Mouse (Mus musculus) CH12.LX (cell line): ENCODE measurements around the gene Dcdc2a. TPM values are rescaled to one million over a fixed set of nuclear protein-coding genes. Genes with fewer than 3 reads are reported as not detected.

Experiments
- DNase-seq: peaks from one replicate; pipeline ENCODE4 v3.0.0-alpha.2; 2013; ENCODE audit errors: extremely low read depth
- H3K27ac ChIP-seq: 2 replicates; pipeline ENCODE4 v1.5.1; 2012; ENCODE audit warnings: low read depth, mild to moderate bottlenecking, control low read depth, moderate library complexity; ENCODE audit not compliant: insufficient read depth
- H3K27me3 ChIP-seq: replicated peaks from 2 replicates; pipeline ENCODE3; 2012; ENCODE audit warnings: inconsistent platforms
- H3K36me3 ChIP-seq, 2 experiments: replicated peaks in 1 of 2; 2 replicates each; pipeline versions ENCODE3 to v1.6.1; 2012; ENCODE audit warnings: inconsistent platforms in 1 of 2, low read length in 1 of 2, mild to moderate bottlenecking in 1 of 2, mixed read lengths in 1 of 2, moderate library complexity in 1 of 2; ENCODE audit not compliant: control insufficient read depth in 1 of 2, insufficient read depth in 1 of 2
- H3K4me1 ChIP-seq, 2 experiments: 2 replicates each; pipeline ENCODE4 v1.6.1; 2012; ENCODE audit warnings: inconsistent platforms in 1 of 2, moderate library complexity in 1 of 2; ENCODE audit not compliant: insufficient read depth in 2 of 2, control insufficient read depth in 1 of 2
- H3K4me2 ChIP-seq: 2 replicates; pipeline ENCODE4 v1.6.1; 2012; ENCODE audit warnings: low read depth, mild to moderate bottlenecking, control low read depth; ENCODE audit not compliant: poor library complexity, insufficient read depth, severe bottlenecking
- H3K4me3 ChIP-seq, 3 experiments: fragments of 150-350 bp in 1 of 3; sonication (generic) in 1 of 3; replicated peaks in 1 of 3; 2 replicates each; pipeline versions ENCODE3 to v1.5.1; 2011 to 2012; ENCODE audit warnings: low read depth in 2 of 3, low read length in 2 of 3, mild to moderate bottlenecking in 2 of 3, moderate library complexity in 2 of 3, control low read depth in 1 of 3, improper control_type of control experiment in 1 of 3, inconsistent platforms in 1 of 3, mixed read lengths in 1 of 3; ENCODE audit not compliant: poor library complexity in 1 of 3
- H3K79me2 ChIP-seq: replicated peaks from 2 replicates; pipeline ENCODE4 v1.6.1; 2012; ENCODE audit warnings: mild to moderate bottlenecking, moderate library complexity; ENCODE audit not compliant: control insufficient read depth, poor library complexity, insufficient read depth, severe bottlenecking; ENCODE audit errors: extremely low read depth
- H3K9ac ChIP-seq: 2 replicates; pipeline ENCODE4 v1.6.1; 2012; ENCODE audit warnings: low read depth, mild to moderate bottlenecking, control low read depth, moderate library complexity; ENCODE audit not compliant: insufficient read depth
- H3K9me3 ChIP-seq: replicated peaks from 2 replicates; pipeline ENCODE3; 2012; ENCODE audit warnings: low read length, inconsistent platforms, mixed read lengths
- BHLHE40 ChIP-seq: IDR thresholded peaks from 2 replicates; pipeline ENCODE4 v1.6.1; 2011; ENCODE audit warnings: mild to moderate bottlenecking, low read depth, low read length, improper control_type of control experiment
- CHD2 ChIP-seq: IDR thresholded peaks from 2 replicates; pipeline ENCODE4 v1.6.1; 2011; ENCODE audit warnings: low read length, improper control_type of control experiment
- EP300 ChIP-seq: IDR thresholded peaks from 2 replicates; pipeline ENCODE4 v1.6.1; 2011; ENCODE audit warnings: low read length, improper control_type of control experiment
- ETS1 ChIP-seq: conservative IDR thresholded peaks from 2 replicates; pipeline ENCODE4 v1.6.1; 2012; ENCODE audit warnings: low read depth, mild to moderate bottlenecking, inconsistent platforms, low read length, improper control_type of control experiment, moderate library complexity
- HCFC1 ChIP-seq: IDR thresholded peaks from 2 replicates; pipeline ENCODE4 v1.6.1; 2012; ENCODE audit warnings: low read depth, mild to moderate bottlenecking, inconsistent platforms, low read length, improper control_type of control experiment
- JUN ChIP-seq: IDR thresholded peaks from 2 replicates; pipeline ENCODE4 v1.6.1; 2011; ENCODE audit warnings: low read depth, mild to moderate bottlenecking, low read length, improper control_type of control experiment, moderate library complexity; ENCODE audit not compliant: insufficient read depth
- PAX5 ChIP-seq: IDR thresholded peaks from 2 replicates; pipeline ENCODE4 v1.6.1; 2012; ENCODE audit warnings: low read length, inconsistent platforms, mixed read lengths
- RCOR1 ChIP-seq: conservative IDR thresholded peaks from 2 replicates; pipeline ENCODE4 v1.6.1; 2012; ENCODE audit warnings: low read depth, mild to moderate bottlenecking, inconsistent platforms, low read length, improper control_type of control experiment
- SMC3 ChIP-seq: IDR thresholded peaks from 2 replicates; pipeline ENCODE4 v1.6.1; 2011; ENCODE audit warnings: low read depth, low read length, improper control_type of control experiment
- TBP ChIP-seq: conservative IDR thresholded peaks from 2 replicates; pipeline ENCODE4 v1.6.1; 2011; ENCODE audit warnings: low read depth, low read length, improper control_type of control experiment
- USF1 ChIP-seq: IDR thresholded peaks from 2 replicates; pipeline ENCODE4 v1.6.1; 2014; ENCODE audit warnings: low read depth, mild to moderate bottlenecking, inconsistent platforms, low read length, improper control_type of control experiment
- USF2 ChIP-seq: conservative IDR thresholded peaks from 2 replicates; pipeline ENCODE4 v1.6.1; 2011; ENCODE audit warnings: low read depth, low read length, improper control_type of control experiment
- dilution Hi-C: fragments of 300-500 bp; cut with MboI; formaldehyde crosslinking; loops from 2 replicates; pipeline ENCODE4 v1.14.3; 2020; ENCODE audit warnings: low sequenced_read_pairs; ENCODE audit not compliant: extremely low pct_unique_long_range_greater_than_20kb, extremely low pct_ligation_motif_present
- in situ Hi-C: fragments of 300-500 bp; cut with MboI; formaldehyde crosslinking; loops from 3 replicates; pipeline ENCODE4 v1.14.3; 2019; ENCODE audit warnings: low sequenced_read_pairs, low pct_ligation_motif_present, low pct_unique_long_range_greater_than_20kb, mixed read lengths
- polyA plus RNA-seq: library from polyadenylated mRNA; unstranded; fragments of >175 nt; gene quantifications from 2 replicates; pipeline ENCODE4 v1.2.1, GENCODE M21; 2012; ENCODE audit warnings: low read depth; ENCODE audit not compliant: insufficient read length
- total RNA-seq, 2 experiments: library from RNA; depleted of rRNA; stranded (reverse); fragments of 300-350 nt in 1 of 2; fragments of >200 nt in 1 of 2; gene quantifications; 2 replicates each; pipeline ENCODE4 v1.2.3; 2012 to 2014

Dcdc2a gene
- total and polyA plus RNA-seq, 3 experiments, result not detected

- H3K4me3 ChIP-seq, result no peak overlapping the region
- H3K79me2 ChIP-seq, result no peaks in the 10 kb centered on the region
- DNase-seq, result no peak
- no peak overlapping the region for H3K4me2 ChIP-seq
- H3K4me1 ChIP-seq, result peaks cover 0 to 3% of the 10 kb centered on the region in 2 experiments; a peak in 1 of 4 replicates
- no peak overlapping the region for H3K9ac ChIP-seq
- TF ChIP-seq JUN, result no peak
- TF ChIP-seq CHD2, result no peak
- no peak for TF ChIP-seq EP300
- TF ChIP-seq SMC3, result no peak
- TF ChIP-seq TBP, result no peak
- no peak for TF ChIP-seq USF2
- TF ChIP-seq ETS1, result no peak
- no peaks in the 10 kb centered on the region for H3K27me3 ChIP-seq
- H3K36me3 ChIP-seq, result no peaks in the 10 kb centered on the region
- dilution Hi-C loops (no loop called here), in situ Hi-C loops (no loop called here)
- H3K9me3 ChIP-seq, result no peaks in the 10 kb centered on the region
- H3K27ac ChIP-seq, result no peak overlapping the region
These were observed 52.5 kb downstream of the Dcdc2a start for GRCm38 (mm10) chr13:25108353-25108752.

- in situ Hi-C loops, result no loop called here
- no peak for DNase-seq
- TF ChIP-seq PAX5 (no peak), USF1 (peak; percentile 63), USF2 (peak; percentile 61), BHLHE40 (peak; percentile 30; the same call in 1 of the 2 replicates)
- dilution Hi-C loops, result no loop called here
- H3K79me2 ChIP-seq, result no peaks in the 10 kb centered on the region
- no peak overlapping the region for H3K4me3 ChIP-seq
- H3K4me2 ChIP-seq, result no peak overlapping the region
- H3K27ac ChIP-seq, result no peak overlapping the region
- H3K27me3 ChIP-seq, result no peaks in the 10 kb centered on the region
- no peaks in the 10 kb centered on the region for H3K9me3 ChIP-seq
- H3K9ac ChIP-seq, result no peak overlapping the region
- H3K36me3 ChIP-seq, result no peaks in the 10 kb centered on the region
- H3K4me1 ChIP-seq, result peaks cover 3 to 4% of the 10 kb centered on the region in 2 experiments; a peak in 3 of 4 replicates
These were observed 54.8 kb downstream of the Dcdc2a start for GRCm38 (mm10) chr13:25110592-25111095.

GRCm38 (mm10) chr13:25115429-25115881 is 59.7 kb downstream of the Dcdc2a start:
- dilution Hi-C loops, result no loop called here
- H3K4me3 ChIP-seq, result no peak overlapping the region
- peaks cover 6 to 7% of the 10 kb centered on the region in 2 experiments for H3K4me1 ChIP-seq
- H3K4me2 ChIP-seq, result peak overlapping the region; percentile 90
- H3K9me3 ChIP-seq, result no peaks in the 10 kb centered on the region
- no peaks in the 10 kb centered on the region for H3K36me3 ChIP-seq
- no peak overlapping the region; the same call in 1 of the 2 replicates for H3K9ac ChIP-seq
- H3K27ac ChIP-seq, result no peak overlapping the region
- no peak for DNase-seq
- H3K79me2 ChIP-seq, result no peaks in the 10 kb centered on the region
- H3K27me3 ChIP-seq, result no peaks in the 10 kb centered on the region
- in situ Hi-C loops, result loop anchor here (5.0 kb wide), 1 partner anchor 93 kb away; the partner anchor contains the start of gene Mrs2
- TF ChIP-seq BHLHE40, result no peak
- no peak for TF ChIP-seq USF1
- no peak for TF ChIP-seq HCFC1
- no peak for TF ChIP-seq RCOR1
